Mouse (Mus musculus) ZHBTc4 (cell line): Measurements from ENCODE around the gene Stam2.

Experiments
- DNase-seq: peaks from one replicate; pipeline ENCODE4 v3.0.0-alpha.2; 2011; ENCODE audit warnings: low read depth, low spot score

The Stam2 gene

GRCm38 (mm10) chr2:52730891-52731290 lies 11.2 kb downstream of the Stam2 start:
- DNase-seq: no peak

GRCm38 (mm10) chr2:52720231-52721025 lies 21.7 kb downstream of the Stam2 start:
- peak; percentile 26 for DNase-seq

GRCm38 (mm10) chr2:52717076-52717475 lies 25.0 kb downstream of the Stam2 start:
- no peak for DNase-seq

- no peak for DNase-seq
Measured at GRCm38 (mm10) chr2:52715538-52715937, 26.5 kb downstream of the Stam2 start.

- no peak for DNase-seq
Measured at GRCm38 (mm10) chr2:52714111-52714510, 28.0 kb downstream of the Stam2 start.

- DNase-seq: no peak
Measured at GRCm38 (mm10) chr2:52710804-52711203, 31.3 kb downstream of the Stam2 start.

GRCm38 (mm10) chr2:52709417-52709816 lies 32.7 kb downstream of the Stam2 start:
- no peak for DNase-seq

- no peak for DNase-seq
Measured at GRCm38 (mm10) chr2:52701368-52702036, 40.6 kb downstream of the Stam2 start.

GRCm38 (mm10) chr2:52700352-52700751 lies 41.7 kb downstream of the Stam2 start:
- DNase-seq: peak; percentile 81

GRCm38 (mm10) chr2:52694604-52695003 lies 47.5 kb downstream of the Stam2 start:
- no peak for DNase-seq

GRCm38 (mm10) chr2:52691745-52692144 lies 50.3 kb downstream of the Stam2 start:
- DNase-seq: peak; percentile 45

- DNase-seq: no peak
Measured at GRCm38 (mm10) chr2:52686601-52687000, 55.5 kb downstream of the Stam2 start.

- DNase-seq: no peak
Measured at GRCm38 (mm10) chr2:52677589-52677988, 64.5 kb downstream of the Stam2 start.

GRCm38 (mm10) chr2:52676913-52677303 lies 65.2 kb downstream of the Stam2 start:
- DNase-seq: peak; percentile 9

- DNase-seq: peak; percentile 72
Measured at GRCm38 (mm10) chr2:52676023-52676912, 65.8 kb downstream of the Stam2 start, which contains the start of gene Cacnb4. Gene Cacnb4 (minus strand): TSS chr2:52676831.

- peak; percentile 23 for DNase-seq
Measured at GRCm38 (mm10) chr2:52675278-52675987, 66.6 kb downstream of the Stam2 start.

GRCm38 (mm10) chr2:52674886-52675277 lies 67.2 kb downstream of the Stam2 start:
- peak; percentile 49 for DNase-seq

- DNase-seq: no peak
Measured at GRCm38 (mm10) chr2:52673172-52673571, 68.9 kb downstream of the Stam2 start.

GRCm38 (mm10) chr2:52670733-52671132 lies 71.3 kb downstream of the Stam2 start:
- no peak for DNase-seq

GRCm38 (mm10) chr2:52668480-52668879 lies 73.6 kb downstream of the Stam2 start:
- DNase-seq: no peak

GRCm38 (mm10) chr2:52656722-52657121 lies 85.4 kb downstream of the Stam2 start:
- no peak for DNase-seq
